Mouse (Mus musculus): Measurements from ENCODE around the gene Erbb3. TPM values are rescaled to one million over a fixed set of nuclear protein-coding genes. Genes with fewer than 3 reads are reported as not detected.

Gene Erbb3
- total RNA-seq, 4 experiments from 2014 or later = 2.1 to 2.7 (median 2.2) TPM

DNA sequence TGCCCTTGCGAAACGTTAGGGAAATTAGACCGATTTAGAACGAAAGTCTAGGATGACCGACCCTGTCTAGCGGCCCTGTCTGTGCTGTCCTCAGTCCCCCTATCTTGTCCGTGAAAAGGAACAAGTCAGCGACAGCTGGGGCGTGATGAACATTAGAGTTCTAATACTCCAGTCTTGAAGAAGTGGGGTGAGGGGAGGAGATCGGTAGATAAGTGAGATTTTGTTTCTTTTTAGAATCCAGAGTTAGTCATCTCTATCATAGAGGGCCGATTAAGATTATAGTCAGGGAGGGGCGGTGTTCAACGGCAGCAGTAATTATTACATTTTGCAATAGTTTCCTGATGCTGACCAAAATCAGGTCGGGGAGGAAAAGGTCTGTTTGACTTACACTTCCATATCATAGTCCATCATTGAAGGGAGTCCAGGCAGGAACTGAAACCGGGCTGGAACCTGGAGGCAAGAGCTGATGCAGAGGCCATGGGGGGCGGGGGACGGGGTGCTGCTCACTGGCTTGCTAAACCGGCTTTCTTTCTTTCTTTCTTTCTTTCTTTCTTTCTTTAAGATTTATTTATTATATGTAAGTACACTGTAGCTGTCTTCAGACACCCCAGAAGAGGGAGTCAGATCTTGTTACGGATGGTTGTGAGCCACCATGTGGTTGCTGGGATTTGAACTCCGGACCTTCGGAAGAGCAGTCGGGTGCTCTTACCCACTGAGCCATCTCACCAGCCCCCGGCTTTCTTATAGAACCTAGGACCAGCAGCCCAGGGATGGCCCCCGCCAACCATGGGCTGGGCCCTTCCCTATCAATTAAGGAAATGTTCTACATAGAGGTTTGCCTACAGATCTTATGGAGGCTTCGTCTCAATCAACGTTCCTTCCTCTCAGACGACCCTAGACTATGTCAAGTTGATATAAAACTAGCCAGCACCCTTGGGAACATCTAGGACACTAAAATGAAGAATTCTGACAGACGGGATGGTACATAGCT lies 62.8 kb downstream of the Erbb3 start:
- DNase-seq (ENCODE audit: low spot score in 2 of 2) = no peak

DNA sequence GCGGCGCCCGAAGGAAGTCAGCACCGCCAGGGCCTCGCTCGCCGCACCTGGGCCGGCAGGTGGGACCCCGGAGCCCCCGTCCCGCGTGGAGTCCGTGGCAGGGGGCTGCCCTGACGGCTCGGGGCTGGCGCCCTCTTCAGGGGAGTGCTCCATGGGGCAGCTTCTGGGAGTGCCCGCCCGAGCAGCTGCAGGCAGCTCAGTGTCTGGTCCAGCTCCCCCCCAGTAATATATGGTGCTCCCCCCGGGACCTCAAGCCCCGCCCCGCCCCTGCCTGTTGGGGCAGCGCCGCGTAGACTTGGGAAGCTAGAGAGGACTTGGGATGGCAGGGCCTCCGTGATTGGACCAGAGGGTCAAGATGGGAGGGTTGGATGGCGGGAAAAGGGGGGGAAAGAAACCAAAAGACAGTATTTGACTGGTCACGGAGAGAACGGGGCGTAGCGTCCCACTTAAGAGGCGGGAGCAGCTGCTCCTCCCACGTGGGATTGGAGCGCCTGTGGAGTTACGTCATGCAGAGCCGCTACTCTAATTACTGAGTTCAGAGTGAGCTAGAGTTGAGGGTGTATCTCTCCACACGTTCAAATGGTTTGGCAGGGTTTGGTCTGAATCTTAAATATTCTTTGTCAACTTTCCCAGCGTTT lies 63.7 kb downstream of the Erbb3 start, which contains the start of gene Esyt1:
Gene Esyt1 (minus strand): TSS at position 201 of the 638 bp plus-strand sequence.
- peak; percentile 93 to 96 for DNase-seq (ENCODE audit: low spot score in 2 of 2)

DNA sequence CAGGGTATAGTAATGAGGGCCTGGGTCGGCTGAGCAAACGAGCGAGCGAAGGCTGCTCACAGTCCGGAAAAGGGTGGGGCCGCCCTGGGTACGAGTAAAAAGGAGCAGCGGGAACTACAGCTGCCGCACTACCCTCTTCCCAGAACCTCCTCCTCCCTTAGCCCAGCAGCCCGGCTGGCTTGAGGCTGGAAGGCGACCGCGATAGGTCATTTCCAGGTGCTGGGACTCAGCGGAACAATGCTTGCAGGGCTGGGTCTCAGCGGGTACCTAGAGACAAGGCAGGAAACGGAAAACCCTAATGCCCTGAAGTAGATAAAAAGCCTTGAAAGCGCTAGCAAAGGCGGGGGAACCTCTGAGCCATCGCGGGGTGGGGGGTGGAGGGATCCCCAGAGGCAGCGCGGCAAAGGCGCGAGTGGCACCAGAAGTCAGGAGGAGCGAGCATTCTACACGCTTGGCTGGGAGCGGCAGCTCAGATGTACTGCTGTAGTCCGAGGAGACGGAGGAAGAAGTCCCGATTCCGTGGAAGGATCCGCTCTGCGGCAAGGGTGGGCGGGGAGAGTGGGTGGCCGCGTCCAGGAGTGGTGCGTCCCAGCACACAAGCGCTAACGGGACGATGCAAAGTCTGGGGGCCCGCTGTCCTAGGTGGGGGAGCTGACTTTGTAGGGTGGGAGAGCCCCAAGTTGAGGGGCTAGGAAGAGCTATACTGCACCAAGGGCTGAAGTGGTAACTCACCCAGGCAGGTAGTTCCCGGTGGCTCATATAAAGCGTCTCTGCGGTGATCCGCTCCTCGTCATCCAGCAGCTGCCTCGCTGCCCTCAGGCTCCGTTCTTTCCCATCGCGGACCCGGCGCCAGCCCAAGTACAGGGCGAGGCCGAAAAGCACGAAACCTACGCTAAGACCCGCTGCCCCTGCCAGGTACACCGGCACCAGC lies 64.5 kb downstream of the Erbb3 start:
- no peak for DNase-seq (ENCODE audit: low spot score in 2 of 2)

DNA sequence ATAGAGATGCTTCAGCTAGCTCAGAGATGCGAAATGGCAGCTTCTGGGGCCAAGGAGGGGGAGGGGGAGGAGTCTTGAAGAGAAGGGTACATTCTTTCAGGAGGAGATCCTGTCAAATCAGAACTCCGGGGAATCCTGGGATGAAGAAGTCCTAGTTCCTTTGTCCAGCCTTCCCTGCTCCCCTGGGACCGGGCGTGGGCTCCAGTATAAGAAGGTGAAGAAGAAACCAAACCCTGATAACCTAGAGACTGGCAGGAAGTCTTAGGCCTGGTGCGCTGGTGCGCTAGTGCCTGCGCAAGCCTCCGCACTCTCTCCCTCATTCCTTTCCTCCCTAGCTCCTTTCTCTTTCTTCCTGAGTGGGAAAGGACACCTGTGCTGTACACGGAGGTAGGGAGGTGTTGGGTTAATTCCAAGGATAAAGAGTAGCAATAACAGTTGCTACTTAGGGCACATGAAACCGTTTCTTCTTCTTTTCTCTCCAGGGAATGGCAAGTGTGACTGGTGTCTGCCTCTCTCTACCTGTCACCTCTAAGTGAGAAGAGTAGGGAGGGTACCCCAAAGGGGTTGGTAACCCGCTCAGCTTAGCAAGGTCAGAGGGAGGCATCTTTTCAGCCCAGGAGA lies 65.2 kb downstream of the Erbb3 start:
- no peak for DNase-seq (ENCODE audit: low spot score in 2 of 2)

DNA sequence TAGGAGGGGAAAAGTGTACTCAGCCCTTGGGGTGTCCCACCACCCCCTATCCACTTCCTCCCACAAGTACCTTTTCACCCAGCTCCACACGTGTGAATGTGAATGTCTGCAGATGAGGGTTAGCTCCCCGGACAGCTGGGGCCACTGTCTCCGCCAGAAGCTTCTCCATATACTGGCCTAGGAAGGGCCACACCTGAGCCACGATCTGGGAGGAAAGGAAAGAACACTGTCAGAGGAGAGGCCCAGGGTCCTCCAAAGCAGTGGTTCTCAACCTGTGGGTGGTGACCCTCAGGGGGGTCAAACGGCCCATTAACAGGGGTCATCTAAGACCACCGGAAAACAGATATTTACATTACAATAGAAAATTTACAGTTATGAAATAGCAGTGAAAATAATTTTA lies 67.1 kb downstream of the Erbb3 start:
- DNase-seq (ENCODE audit: low spot score in 2 of 2) = no peak

DNA sequence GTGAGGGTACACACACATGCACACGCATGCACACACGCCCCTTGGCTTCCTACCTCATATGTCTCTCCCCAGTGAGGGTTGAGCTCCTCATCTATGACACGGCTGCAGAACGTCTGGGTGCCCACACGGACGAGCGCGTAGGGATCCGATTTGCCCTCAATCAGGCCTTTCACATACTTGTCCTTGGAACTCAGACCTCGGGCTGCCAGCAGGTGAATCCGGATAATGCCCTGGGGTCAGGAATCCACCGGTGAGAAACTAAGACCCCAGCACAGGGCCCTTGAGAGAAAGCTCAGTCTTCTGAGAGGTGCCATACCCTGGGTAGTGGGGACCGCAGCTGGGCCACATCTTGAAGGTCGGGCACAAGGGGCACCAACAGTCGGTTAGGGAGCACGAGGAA lies 68.9 kb downstream of the Erbb3 start:
- DNase-seq (ENCODE audit: low spot score in 2 of 2) = no peak

DNA sequence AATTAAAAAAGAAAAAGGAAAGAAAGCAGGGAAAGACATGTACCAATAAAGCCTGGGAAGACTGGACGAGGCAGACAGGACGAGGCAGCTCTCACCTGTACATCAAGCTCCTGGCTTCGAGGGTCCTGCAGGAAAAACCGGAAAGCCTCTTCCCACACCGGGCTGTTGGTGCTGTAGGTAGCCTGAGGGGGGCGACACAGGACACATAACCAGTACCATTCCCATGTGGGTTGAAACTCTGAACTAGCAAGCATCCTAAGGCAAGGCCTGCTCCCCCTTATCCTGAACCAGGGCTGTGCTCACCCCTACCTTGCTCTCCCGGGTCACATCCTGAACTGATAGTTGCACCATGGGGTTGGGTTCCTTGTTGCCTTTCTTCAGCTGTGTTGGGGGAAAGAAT lies 70.6 kb downstream of the Erbb3 start:
- no peak for DNase-seq (ENCODE audit: low spot score in 2 of 2)

Small RNA genes within 50 kb of the gene (microRNA-seq; reads per million reads assigned to microRNA genes)
- gene Gm47275 (not detected), gene Mir6917 (not detected)

Other genes with a start within 250 kb of the Erbb3 start
- gene Coq10a, start 220.7 kb downstream of the Erbb3 start, total RNA-seq (2022) = 100 to 1,000 TPM; 409 to 479 (median 445) TPM
- gene Ankrd52, start 212.5 kb downstream of the Erbb3 start, total RNA-seq (2022) = 10 to 100 TPM; 38.7 to 48.8 (median 43.2) TPM
- gene Slc39a5, start 188.4 kb downstream of the Erbb3 start, total RNA-seq (2022) = not detected
- 10 to 100 TPM; 59.0 to 70.3 (median 63.5) TPM for gene Nabp2, start 178.2 kb downstream of the Erbb3 start, total RNA-seq (2022)
- gene Rnf41, start 178.0 kb downstream of the Erbb3 start, total RNA-seq (2022) = 10 to 100 TPM; 13.6 to 14.7 (median 14.1) TPM
- gene Smarcc2, start 130.4 kb downstream of the Erbb3 start, total RNA-seq (2022) = 10 to 100 TPM; 45.6 to 53.3 (median 49.5) TPM
- gene Myl6, start 95.5 kb downstream of the Erbb3 start, total RNA-seq (2022) = 100 to 1,000 TPM; 125 to 188 (median 158) TPM
- gene Myl6b, start 91.0 kb downstream of the Erbb3 start, total RNA-seq (2022) = 10 to 100 TPM in 2 of 4 experiments, 1 to 10 TPM in 2; 8.7 to 11.7 (median 10.0) TPM
- 10 to 100 TPM; 10.4 to 13.5 (median 13.4) TPM for gene Esyt1, start 63.8 kb downstream of the Erbb3 start, total RNA-seq (2022)
- gene Zc3h10, start 41.9 kb downstream of the Erbb3 start, total RNA-seq (2022) = 1 to 10 TPM; 5.7 to 7.5 (median 6.7) TPM
- 1,000 to 10,000 TPM in 2 of 4 experiments, 100 to 1,000 TPM in 2; 907 to 1,327 (median 1,023) TPM for gene Rpl41, start 40.3 kb downstream of the Erbb3 start, total RNA-seq (2022)
- 10 to 100 TPM; 29.0 to 39.9 (median 33.1) TPM for gene Pa2g4, start 23.7 kb downstream of the Erbb3 start, total RNA-seq (2022)
- gene Rps26, start 37.1 kb upstream of the Erbb3 start, total RNA-seq (2022) = 100 to 1,000 TPM; 166 to 361 (median 250) TPM
- gene Ikzf4, start 56.3 kb upstream of the Erbb3 start, total RNA-seq (2022) = under 1 TPM in 3 of 4 experiments, not detected in 1; 0.24 to 0.51 (median 0.34) TPM
- gene Suox, start 84.4 kb upstream of the Erbb3 start, total RNA-seq (2022) = 10 to 100 TPM; 32.2 to 37.4 (median 33.8) TPM
- gene Rab5b, start 106.6 kb upstream of the Erbb3 start, total RNA-seq (2022) = 100 to 1,000 TPM in 3 of 4 experiments, 10 to 100 TPM in 1; 97.0 to 103 (median 102) TPM
- gene Pmel, start 114.5 kb upstream of the Erbb3 start, total RNA-seq (2022) = under 1 TPM in 1 of 4 experiments, not detected in 3; 0.25 TPM
- 1 to 10 TPM; 2.5 to 3.4 (median 2.6) TPM for gene Cdk2, start 115.4 kb upstream of the Erbb3 start, total RNA-seq (2022)
- gene Dgka, start 155.2 kb upstream of the Erbb3 start, total RNA-seq (2022) = 10 to 100 TPM in 1 of 4 experiments, 1 to 10 TPM in 3; 7.5 to 10.0 (median 8.0) TPM
- gene Pym1, start 158.2 kb upstream of the Erbb3 start, total RNA-seq (2022) = 10 to 100 TPM; 10.2 to 14.0 (median 11.9) TPM
- 1 to 10 TPM in 3 of 4 experiments, under 1 TPM in 1; 0.46 to 1.4 (median 1.1) TPM for gene Mmp19, start 201.3 kb upstream of the Erbb3 start, total RNA-seq (2022)
- 10 to 100 TPM; 23.5 to 27.2 (median 26.1) TPM for gene Dnajc14, start 214.4 kb upstream of the Erbb3 start, total RNA-seq (2022)
- 1 to 10 TPM; 2.0 to 2.3 (median 2.2) TPM for gene Tmem198b, start 214.7 kb upstream of the Erbb3 start, total RNA-seq (2022)
- gene Sarnp, start 227.7 kb upstream of the Erbb3 start, total RNA-seq (2022) = 10 to 100 TPM; 20.0 to 29.0 (median 24.0) TPM
- gene Ormdl2, start 232.0 kb upstream of the Erbb3 start, total RNA-seq (2022) = 1 to 10 TPM; 2.1 to 3.8 (median 2.7) TPM